Mouse (Mus musculus): Measurements from ENCODE around the gene Rin3. TPM values are rescaled to one million over a fixed set of nuclear protein-coding genes. Genes with fewer than 3 reads are reported as not detected.

Rin3 gene
- total RNA-seq, 1 experiment: 3.8 TPM

DNA sequence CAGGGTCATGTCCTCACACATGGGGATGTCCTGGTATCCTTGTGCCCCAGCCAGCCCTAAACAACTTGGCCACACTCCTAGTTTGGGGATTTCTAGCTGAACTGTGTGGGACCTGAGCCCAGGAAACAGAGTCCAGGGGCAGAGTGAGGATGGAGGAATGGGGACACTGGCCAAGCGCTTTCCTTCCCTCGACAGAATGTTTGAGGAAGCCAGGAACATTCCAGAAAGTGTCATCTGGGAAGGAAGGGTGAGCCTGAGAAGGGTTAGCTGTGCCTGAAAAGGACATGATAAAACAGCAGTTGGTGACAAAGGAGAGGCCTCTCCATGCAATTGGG lies 42.0 kb downstream of the Rin3 start:
- no peak overlapping the region for H3K9ac ChIP-seq (ENCODE audit: insufficient read depth, low read depth, low read length, poor library complexity, severe bottlenecking)
- no peaks in the 10 kb centered on the region for H3K36me3 ChIP-seq (ENCODE audit: control insufficient read depth, insufficient read depth, low read length, poor library complexity, severe bottlenecking)
- no peaks in the 10 kb centered on the region; a peak in 1 of 4 replicates for H3K4me1 ChIP-seq (ENCODE audit: control insufficient read depth in 2 of 2, insufficient read depth in 2 of 2, low read length in 2 of 2, poor library complexity in 1 of 2)
- no peaks in the 10 kb centered on the region for H3K9me3 ChIP-seq (ENCODE audit: control insufficient read depth, insufficient read depth, low read depth, low read length)
- TF ChIP-seq ZC3H11A (IDR thresholded peaks at IDR 0.05; ENCODE audit: borderline replicate concordance, low read depth, low read length) (no peak), ZNF384 (IDR thresholded peaks at IDR 0.05; ENCODE audit: low read depth, low read length) (no peak), MAFK (IDR thresholded peaks at IDR 0.05; ENCODE audit: insufficient read depth, low read depth, low read length) (no peak), CHD2 (IDR thresholded peaks at IDR 0.05; ENCODE audit: low read depth, low read length) (no peak), HCFC1 (IDR thresholded peaks at IDR 0.05; ENCODE audit: borderline replicate concordance, insufficient read depth, low read length) (no peak)
- DNase-seq (ENCODE audit: low read depth, low spot score): no peak
- H3K4me3 ChIP-seq (ENCODE audit: insufficient read depth in 1 of 2, low read depth in 1 of 2, low read length in 2 of 2, poor library complexity in 1 of 2, severe bottlenecking in 1 of 2): no peak overlapping the region
- H3K27ac ChIP-seq (ENCODE audit: insufficient read depth, low read depth, low read length, poor library complexity, severe bottlenecking): no peak overlapping the region
- in situ Hi-C loops (cut with MboI; ENCODE audit: low sequenced_read_pairs in 2 of 2, unreplicated experiment in 2 of 2): no loop called here

DNA sequence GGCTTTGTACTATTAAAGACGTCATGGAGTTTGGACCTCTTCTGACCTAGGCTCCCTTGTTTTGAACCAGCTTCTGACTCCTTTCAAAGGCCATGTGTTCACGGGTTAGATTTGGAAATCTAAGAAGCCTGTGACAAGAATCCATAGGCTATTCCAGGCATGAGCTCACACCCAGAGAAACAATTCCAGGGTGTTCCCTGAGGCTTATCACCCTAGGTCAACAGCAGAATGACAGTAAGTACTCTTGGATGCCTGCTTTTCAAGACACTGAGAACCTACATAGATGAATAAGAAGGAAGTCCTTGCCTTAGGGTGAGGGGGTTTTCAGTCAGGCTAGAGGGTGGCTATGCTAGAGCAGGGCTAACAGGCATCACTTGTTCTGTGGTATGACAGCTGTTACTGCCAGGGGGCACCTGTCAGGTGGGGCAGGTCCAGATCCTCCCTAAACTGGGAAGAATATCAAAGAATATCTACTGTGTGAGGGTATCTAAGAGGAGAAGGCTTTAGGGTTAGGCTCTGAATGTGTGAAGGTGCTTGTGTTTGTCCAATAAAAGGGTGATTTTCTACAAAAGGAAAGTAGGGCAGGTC lies 44.0 kb downstream of the Rin3 start:
- no peak overlapping the region for H3K4me3 ChIP-seq (ENCODE audit: insufficient read depth in 1 of 2, low read depth in 1 of 2, low read length in 2 of 2, poor library complexity in 1 of 2, severe bottlenecking in 1 of 2)
- no peaks in the 10 kb centered on the region; a peak in 1 of 4 replicates for H3K4me1 ChIP-seq (ENCODE audit: control insufficient read depth in 2 of 2, insufficient read depth in 2 of 2, low read length in 2 of 2, poor library complexity in 1 of 2)
- DNase-seq (ENCODE audit: low read depth, low spot score): no peak
- no peaks in the 10 kb centered on the region for H3K36me3 ChIP-seq (ENCODE audit: control insufficient read depth, insufficient read depth, low read length, poor library complexity, severe bottlenecking)
- in situ Hi-C loops (cut with MboI; ENCODE audit: low sequenced_read_pairs in 2 of 2, unreplicated experiment in 2 of 2): no loop called here
- no peaks in the 10 kb centered on the region for H3K9me3 ChIP-seq (ENCODE audit: control insufficient read depth, insufficient read depth, low read depth, low read length)
- no peak overlapping the region for H3K27ac ChIP-seq (ENCODE audit: insufficient read depth, low read depth, low read length, poor library complexity, severe bottlenecking)
- no peak for TF ChIP-seq HCFC1 (IDR thresholded peaks at IDR 0.05; ENCODE audit: borderline replicate concordance, insufficient read depth, low read length)
- no peak for TF ChIP-seq ZC3H11A (IDR thresholded peaks at IDR 0.05; ENCODE audit: borderline replicate concordance, low read depth, low read length)
- TF ChIP-seq ZNF384 (IDR thresholded peaks at IDR 0.05; ENCODE audit: low read depth, low read length): no peak
- TF ChIP-seq MAFK (IDR thresholded peaks at IDR 0.05; ENCODE audit: insufficient read depth, low read depth, low read length): no peak
- no peak overlapping the region for H3K9ac ChIP-seq (ENCODE audit: insufficient read depth, low read depth, low read length, poor library complexity, severe bottlenecking)

DNA sequence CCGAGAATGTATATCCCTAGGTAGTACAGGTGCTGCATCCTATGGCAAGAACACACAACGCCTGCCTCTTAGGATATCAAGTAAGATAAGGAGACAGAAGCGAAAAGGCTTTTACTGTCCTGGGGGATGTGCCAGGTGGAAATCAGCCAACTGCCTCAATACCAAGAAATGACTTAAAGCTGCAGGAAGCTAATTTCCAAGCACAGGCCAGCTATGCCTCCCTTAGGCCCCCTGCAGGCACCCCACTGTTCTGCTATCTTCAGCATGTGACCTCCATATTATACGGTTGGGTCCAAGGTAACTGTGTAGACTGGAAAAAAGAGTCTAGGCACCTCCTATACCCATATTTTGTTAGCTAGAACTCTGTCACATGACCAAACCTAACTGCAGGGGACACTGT lies 44.7 kb downstream of the Rin3 start:
- no peaks in the 10 kb centered on the region; a peak in 1 of 4 replicates for H3K4me1 ChIP-seq (ENCODE audit: control insufficient read depth in 2 of 2, insufficient read depth in 2 of 2, low read length in 2 of 2, poor library complexity in 1 of 2)
- in situ Hi-C loops (cut with MboI; ENCODE audit: low sequenced_read_pairs in 2 of 2, unreplicated experiment in 2 of 2): no loop called here
- no peak for DNase-seq (ENCODE audit: low read depth, low spot score)
- no peak overlapping the region for H3K9ac ChIP-seq (ENCODE audit: insufficient read depth, low read depth, low read length, poor library complexity, severe bottlenecking)
- H3K27ac ChIP-seq (ENCODE audit: insufficient read depth, low read depth, low read length, poor library complexity, severe bottlenecking): peak overlapping the region; percentile 16; the same call in 1 of the 2 replicates
- no peaks in the 10 kb centered on the region for H3K36me3 ChIP-seq (ENCODE audit: control insufficient read depth, insufficient read depth, low read length, poor library complexity, severe bottlenecking)
- TF ChIP-seq ZNF384 (IDR thresholded peaks at IDR 0.05; ENCODE audit: low read depth, low read length) (no peak), MAFK (IDR thresholded peaks at IDR 0.05; ENCODE audit: insufficient read depth, low read depth, low read length) (no peak), CHD2 (IDR thresholded peaks at IDR 0.05; ENCODE audit: low read depth, low read length) (no peak), ZC3H11A (IDR thresholded peaks at IDR 0.05; ENCODE audit: borderline replicate concordance, low read depth, low read length) (no peak), HCFC1 (IDR thresholded peaks at IDR 0.05; ENCODE audit: borderline replicate concordance, insufficient read depth, low read length) (no peak)
- no peak overlapping the region for H3K4me3 ChIP-seq (ENCODE audit: insufficient read depth in 1 of 2, low read depth in 1 of 2, low read length in 2 of 2, poor library complexity in 1 of 2, severe bottlenecking in 1 of 2)
- H3K9me3 ChIP-seq (ENCODE audit: control insufficient read depth, insufficient read depth, low read depth, low read length): no peaks in the 10 kb centered on the region

DNA sequence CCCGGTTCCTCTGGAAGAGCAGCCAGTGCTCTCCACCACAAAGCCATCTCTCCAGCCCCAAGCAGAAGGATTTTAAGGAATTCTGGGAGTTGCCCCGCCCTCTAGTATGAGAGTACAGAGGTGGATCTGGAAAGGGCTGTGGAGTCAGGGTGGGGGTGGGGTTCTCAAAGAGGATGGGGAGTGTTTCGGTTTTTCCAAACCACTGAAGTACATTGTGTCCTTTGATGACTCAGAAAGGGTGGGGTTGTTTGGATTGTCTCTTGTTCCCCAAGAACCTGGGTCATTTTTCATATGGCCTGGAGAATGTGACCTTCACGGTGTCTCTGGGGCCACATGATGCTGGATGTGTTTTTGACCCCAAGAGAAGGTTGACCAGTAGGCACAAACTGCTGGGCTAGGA lies 45.2 kb downstream of the Rin3 start:
- Histone ChIP-seq H3K36me3 (ENCODE audit: control insufficient read depth, insufficient read depth, low read length, poor library complexity, severe bottlenecking) (no peaks in the 10 kb centered on the region), H3K9ac (ENCODE audit: insufficient read depth, low read depth, low read length, poor library complexity, severe bottlenecking) (no peak overlapping the region), H3K4me3 (ENCODE audit: insufficient read depth in 1 of 2, low read depth in 1 of 2, low read length in 2 of 2, poor library complexity in 1 of 2, severe bottlenecking in 1 of 2) (no peak overlapping the region), H3K9me3 (ENCODE audit: control insufficient read depth, insufficient read depth, low read depth, low read length) (no peaks in the 10 kb centered on the region), H3K4me1 (ENCODE audit: control insufficient read depth in 2 of 2, insufficient read depth in 2 of 2, low read length in 2 of 2, poor library complexity in 1 of 2) (no peaks in the 10 kb centered on the region; a peak in 1 of 4 replicates), H3K27ac (ENCODE audit: insufficient read depth, low read depth, low read length, poor library complexity, severe bottlenecking) (peak overlapping the region; percentile 3)
- no peak for DNase-seq (ENCODE audit: low read depth, low spot score)
- TF ChIP-seq CHD2 (IDR thresholded peaks at IDR 0.05; ENCODE audit: low read depth, low read length): no peak
- no peak for TF ChIP-seq MAFK (IDR thresholded peaks at IDR 0.05; ENCODE audit: insufficient read depth, low read depth, low read length)
- no peak for TF ChIP-seq ZNF384 (IDR thresholded peaks at IDR 0.05; ENCODE audit: low read depth, low read length)
- TF ChIP-seq HCFC1 (IDR thresholded peaks at IDR 0.05; ENCODE audit: borderline replicate concordance, insufficient read depth, low read length): no peak
- TF ChIP-seq ZC3H11A (IDR thresholded peaks at IDR 0.05; ENCODE audit: borderline replicate concordance, low read depth, low read length): no peak
- in situ Hi-C loops (cut with MboI; ENCODE audit: low sequenced_read_pairs in 2 of 2, unreplicated experiment in 2 of 2): no loop called here

DNA sequence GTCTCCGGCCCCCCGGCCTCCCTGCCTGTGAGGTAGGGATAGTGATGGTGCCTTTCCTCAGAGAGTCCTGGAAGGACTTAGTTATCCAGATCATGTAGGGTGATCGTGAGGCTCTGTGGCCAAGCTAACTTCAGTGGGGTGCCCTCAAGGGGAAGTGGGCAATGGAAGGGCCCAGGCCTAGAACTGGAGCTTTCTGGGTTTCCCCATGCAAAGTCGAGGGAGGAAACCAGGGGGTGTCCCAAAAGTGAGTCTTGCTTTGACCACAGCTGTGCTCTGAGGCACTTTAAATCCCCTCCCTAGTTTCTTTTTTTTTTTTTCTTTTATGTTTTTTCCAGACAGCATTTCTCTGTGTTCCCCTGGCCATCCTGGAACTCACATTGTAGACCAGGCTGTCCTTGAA lies 47.3 kb downstream of the Rin3 start:
- DNase-seq (ENCODE audit: low read depth, low spot score): no peak
- Histone ChIP-seq H3K9ac (ENCODE audit: insufficient read depth, low read depth, low read length, poor library complexity, severe bottlenecking) (no peak overlapping the region), H3K36me3 (ENCODE audit: control insufficient read depth, insufficient read depth, low read length, poor library complexity, severe bottlenecking) (no peaks in the 10 kb centered on the region), H3K27ac (ENCODE audit: insufficient read depth, low read depth, low read length, poor library complexity, severe bottlenecking) (no peak overlapping the region), H3K4me3 (ENCODE audit: insufficient read depth in 1 of 2, low read depth in 1 of 2, low read length in 2 of 2, poor library complexity in 1 of 2, severe bottlenecking in 1 of 2) (no peak overlapping the region), H3K4me1 (ENCODE audit: control insufficient read depth in 2 of 2, insufficient read depth in 2 of 2, low read length in 2 of 2, poor library complexity in 1 of 2) (no peaks in the 10 kb centered on the region; a peak in 1 of 4 replicates), H3K9me3 (ENCODE audit: control insufficient read depth, insufficient read depth, low read depth, low read length) (no peaks in the 10 kb centered on the region)
- in situ Hi-C loops (cut with MboI; ENCODE audit: low sequenced_read_pairs in 2 of 2, unreplicated experiment in 2 of 2): no loop called here
- TF ChIP-seq CHD2 (IDR thresholded peaks at IDR 0.05; ENCODE audit: low read depth, low read length): no peak
- TF ChIP-seq ZC3H11A (IDR thresholded peaks at IDR 0.05; ENCODE audit: borderline replicate concordance, low read depth, low read length): no peak
